Mouse (Mus musculus): ENCODE measurements at regions not wholly inside any gene's neighbourhood (a gene's known extent, or its start where the extent isn't known, plus 50 kb on each side); places are given as distances from the start of the nearest gene placed in this dataset.

- DNase-seq (no peak), ATAC-seq (ENCODE audit: insufficient read depth) (no peak)
These were observed 114.0 kb downstream of the Srek1 start for GRCm38 (mm10) chr13:103660248-103660996.

GRCm38 (mm10) chr13:103655966-103656365 lies 118.4 kb downstream of the Srek1 start:
- H3K4me2 ChIP-seq: no peak overlapping the region
- H3K4me3 ChIP-seq (ENCODE audit: low read depth, low read length): no peak overlapping the region
- no peak overlapping the region for H3K27ac ChIP-seq (ENCODE audit: low read depth)
- no peaks in the 10 kb centered on the region for H3K36me3 ChIP-seq (ENCODE audit: insufficient read depth)
- no peak overlapping the region for H3K9ac ChIP-seq
- ATAC-seq (ENCODE audit: insufficient read depth): no peak
- TF ChIP-seq CTCF (IDR thresholded peaks at IDR 0.05; ENCODE audit: low read depth): no peak
- no peaks in the 10 kb centered on the region for H3K4me1 ChIP-seq (ENCODE audit: insufficient read depth)
- WGBS: 89% methylated on average over 2 of the region's 2 CpGs
- no peaks in the 10 kb centered on the region for H3K9me3 ChIP-seq (ENCODE audit: low read depth, low read length)
- no peaks in the 10 kb centered on the region for H3K27me3 ChIP-seq (ENCODE audit: insufficient read depth, low read length)
- DNase-seq: no peak

More at GRCm38 (mm10) chr13:103660248-103660996, 114.0 kb downstream of the Srek1 start:
- no peak for TF ChIP-seq CTCF (IDR thresholded peaks at IDR 0.05; ENCODE audit: low read depth)
- H3K4me2 ChIP-seq: no peak overlapping the region
- no peaks in the 10 kb centered on the region for H3K36me3 ChIP-seq (ENCODE audit: insufficient read depth)
- 18% methylated on average over 11 of the region's 11 CpGs for WGBS
- H3K9me3 ChIP-seq (ENCODE audit: low read depth, low read length): no peaks in the 10 kb centered on the region
- no peaks in the 10 kb centered on the region for H3K27me3 ChIP-seq (ENCODE audit: insufficient read depth, low read length)
- no peak overlapping the region for H3K9ac ChIP-seq
- H3K4me3 ChIP-seq (ENCODE audit: low read depth, low read length): no peak overlapping the region
- H3K27ac ChIP-seq (ENCODE audit: low read depth): no peak overlapping the region
- H3K4me1 ChIP-seq (ENCODE audit: insufficient read depth): no peaks in the 10 kb centered on the region

DNA sequence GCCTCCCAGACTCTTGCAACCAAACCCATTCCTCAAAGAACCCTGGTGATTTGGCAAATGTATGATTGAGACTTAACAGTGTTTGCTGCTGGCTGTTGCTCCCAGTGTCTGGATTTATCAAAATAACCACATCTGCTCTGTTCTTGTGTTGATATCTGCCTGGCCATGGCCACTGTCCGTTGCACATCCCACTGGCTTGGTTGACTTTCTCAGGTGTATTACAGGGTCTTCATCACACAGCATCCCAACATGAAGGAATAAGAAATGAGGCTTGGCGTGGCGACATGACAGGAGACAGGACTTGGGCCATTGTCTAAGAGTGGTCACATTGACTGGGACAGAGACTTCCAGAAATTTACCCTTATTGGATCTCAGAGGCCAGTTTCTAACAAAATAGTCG lies 121.2 kb downstream of the Srek1 start:
- H3K4me2 ChIP-seq: no peak overlapping the region
- H3K9me3 ChIP-seq (ENCODE audit: low read depth, low read length): no peaks in the 10 kb centered on the region
- ATAC-seq (ENCODE audit: insufficient read depth): no peak
- no peaks in the 10 kb centered on the region for H3K4me1 ChIP-seq (ENCODE audit: insufficient read depth)
- no peaks in the 10 kb centered on the region for H3K27me3 ChIP-seq (ENCODE audit: insufficient read depth, low read length)
- no peak for DNase-seq
- whole genome bisulfite sequencing: 73% methylated on average over 4 of the region's 4 CpGs
- H3K4me3 ChIP-seq (ENCODE audit: low read depth, low read length): no peak overlapping the region
- no peak overlapping the region for H3K9ac ChIP-seq
- no peak for TF ChIP-seq CTCF (IDR thresholded peaks at IDR 0.05; ENCODE audit: low read depth)
- no peaks in the 10 kb centered on the region for H3K36me3 ChIP-seq (ENCODE audit: insufficient read depth)
- H3K27ac ChIP-seq (ENCODE audit: low read depth): no peak overlapping the region

- Histone ChIP-seq H3K4me1 (ENCODE audit: insufficient read depth) (no peaks in the 10 kb centered on the region), H3K27ac (ENCODE audit: low read depth) (no peak overlapping the region), H3K4me3 (ENCODE audit: low read depth, low read length) (no peak overlapping the region), H3K9ac (no peak overlapping the region), H3K9me3 (ENCODE audit: low read depth, low read length) (no peaks in the 10 kb centered on the region), H3K27me3 (ENCODE audit: insufficient read depth, low read length) (no peaks in the 10 kb centered on the region), H3K4me2 (no peak overlapping the region), H3K36me3 (ENCODE audit: insufficient read depth) (no peaks in the 10 kb centered on the region)
- 74% methylated on average over 3 of the region's 3 CpGs for WGBS
- no peak for ATAC-seq (ENCODE audit: insufficient read depth)
- DNase-seq: no peak
- no peak for TF ChIP-seq CTCF (IDR thresholded peaks at IDR 0.05; ENCODE audit: low read depth)
These were observed 125.0 kb downstream of the Srek1 start for GRCm38 (mm10) chr13:103649383-103649782.

DNA sequence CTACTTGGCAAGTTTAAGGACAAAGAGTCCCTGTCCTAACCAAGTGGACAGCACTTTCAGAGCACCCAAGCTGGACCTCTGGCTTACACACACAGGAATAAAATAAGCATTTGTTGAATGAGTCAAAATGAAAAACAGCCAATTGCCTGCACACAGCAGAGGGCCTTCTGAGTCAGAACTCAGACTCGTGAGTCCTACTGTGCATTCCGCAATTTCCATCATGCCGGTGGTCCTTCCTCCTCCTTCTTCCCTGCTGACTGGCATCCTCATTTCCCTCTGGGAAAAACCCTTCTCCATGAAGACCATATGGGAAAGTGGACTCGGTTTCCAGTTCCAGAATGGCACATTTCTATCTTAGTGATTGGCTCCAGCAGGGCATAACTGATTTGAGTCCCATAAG lies 126.4 kb downstream of the Srek1 start:
- H3K36me3 ChIP-seq (ENCODE audit: insufficient read depth): no peaks in the 10 kb centered on the region

GRCm38 (mm10) chr13:103646035-103646434 lies 128.4 kb downstream of the Srek1 start:
- Histone ChIP-seq H3K4me1 (ENCODE audit: insufficient read depth) (no peaks in the 10 kb centered on the region), H3K4me2 (no peak overlapping the region), H3K4me3 (ENCODE audit: low read depth, low read length) (no peak overlapping the region), H3K9me3 (ENCODE audit: low read depth, low read length) (no peaks in the 10 kb centered on the region), H3K27me3 (ENCODE audit: insufficient read depth, low read length) (no peaks in the 10 kb centered on the region), H3K36me3 (ENCODE audit: insufficient read depth) (no peaks in the 10 kb centered on the region), H3K27ac (ENCODE audit: low read depth) (no peak overlapping the region), H3K9ac (no peak overlapping the region)
- TF ChIP-seq CTCF (IDR thresholded peaks at IDR 0.05; ENCODE audit: low read depth): peak; percentile 73
- ATAC-seq (ENCODE audit: insufficient read depth) (no peak), DNase-seq (peak; percentile 49)
- 31% methylated on average over 4 of the region's 4 CpGs for WGBS

More for the DNA sequence above, 126.4 kb downstream of the Srek1 start:
- no peaks in the 10 kb centered on the region for H3K9me3 ChIP-seq (ENCODE audit: low read depth, low read length)
- no peaks in the 10 kb centered on the region for H3K27me3 ChIP-seq (ENCODE audit: insufficient read depth, low read length)
- TF ChIP-seq CTCF (IDR thresholded peaks at IDR 0.05; ENCODE audit: low read depth): no peak
- no peak overlapping the region for H3K9ac ChIP-seq
- H3K27ac ChIP-seq (ENCODE audit: low read depth): no peak overlapping the region
- 81% methylated on average over 4 of the region's 4 CpGs for WGBS
- no peaks in the 10 kb centered on the region for H3K4me1 ChIP-seq (ENCODE audit: insufficient read depth)
- DNase-seq (no peak), ATAC-seq (ENCODE audit: insufficient read depth) (no peak)
- H3K4me2 ChIP-seq: no peak overlapping the region
- H3K4me3 ChIP-seq (ENCODE audit: low read depth, low read length): no peak overlapping the region

DNA sequence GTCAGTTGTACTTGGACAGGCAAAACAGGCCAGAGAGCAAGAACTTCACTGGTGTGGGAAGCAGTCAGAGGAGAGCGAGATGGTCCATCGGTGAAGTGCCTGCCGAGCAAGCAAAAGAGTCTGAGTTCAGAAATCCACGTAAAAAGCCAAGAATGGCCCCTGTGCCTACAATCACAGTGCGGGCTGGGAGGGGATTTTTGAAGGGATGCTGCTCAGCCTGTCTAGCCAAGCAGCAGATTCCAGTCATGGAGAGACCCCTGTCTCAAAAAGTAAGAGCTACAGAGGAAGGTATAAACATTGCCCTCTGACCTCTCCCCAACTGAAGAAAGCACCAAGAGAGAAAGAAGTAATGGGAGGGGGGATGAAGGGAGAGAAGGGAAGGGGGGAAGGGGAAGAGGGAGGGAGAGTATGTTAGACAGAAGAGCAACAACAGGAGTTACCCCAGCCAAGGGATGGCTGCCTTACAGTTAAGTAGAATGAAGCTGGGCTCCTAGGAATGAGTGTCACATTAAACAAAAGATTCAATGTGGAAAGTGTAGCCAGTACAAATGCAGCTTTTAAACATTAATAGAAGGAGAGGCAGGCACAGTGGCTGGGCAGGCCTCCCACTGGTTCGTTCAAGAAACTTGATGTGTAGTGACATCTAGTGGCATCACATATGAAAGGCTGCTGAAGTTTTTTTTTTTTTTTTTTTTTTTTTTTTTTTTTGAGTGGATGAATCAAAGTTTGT lies 130.2 kb downstream of the Srek1 start:
- no peak overlapping the region for H3K27ac ChIP-seq (ENCODE audit: low read depth)
- H3K27me3 ChIP-seq (ENCODE audit: insufficient read depth, low read length): no peaks in the 10 kb centered on the region
- no peaks in the 10 kb centered on the region for H3K9me3 ChIP-seq (ENCODE audit: low read depth, low read length)
- no peak overlapping the region for H3K4me2 ChIP-seq
- H3K4me3 ChIP-seq (ENCODE audit: low read depth, low read length): no peak overlapping the region
- H3K9ac ChIP-seq: no peak overlapping the region
- 49% methylated on average over 6 of the region's 6 CpGs for WGBS
- no peaks in the 10 kb centered on the region for H3K36me3 ChIP-seq (ENCODE audit: insufficient read depth)
- ATAC-seq (ENCODE audit: insufficient read depth): peak; percentile 82
- DNase-seq: peak; percentile 86
- TF ChIP-seq CTCF (IDR thresholded peaks at IDR 0.05; ENCODE audit: low read depth): peak; percentile 71
- no peaks in the 10 kb centered on the region for H3K4me1 ChIP-seq (ENCODE audit: insufficient read depth)
